In the genomic region with DNA sequence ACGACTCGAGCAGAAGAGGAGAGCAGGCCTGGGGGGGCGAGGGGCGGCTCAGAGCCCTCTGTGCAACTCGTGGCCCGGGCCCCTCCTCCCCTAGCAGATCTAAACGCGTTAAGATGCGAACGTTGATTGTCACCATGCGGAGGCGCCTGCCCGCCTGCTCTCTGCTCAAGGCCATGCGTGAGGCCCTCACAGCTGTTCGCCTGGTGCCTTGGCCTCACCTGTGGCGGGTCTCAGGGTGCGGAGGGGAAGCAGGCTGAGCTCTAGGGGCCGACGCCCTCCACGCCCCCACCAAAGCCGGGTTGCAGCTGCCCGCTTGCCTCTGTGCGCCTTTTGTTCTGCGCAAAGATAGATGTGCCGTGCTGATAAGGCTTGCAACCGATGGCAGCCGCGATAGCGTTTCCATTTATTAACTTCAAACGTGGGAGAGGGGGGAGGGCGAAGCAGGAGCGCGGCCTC, we compare ENCODE assay signal across 9 mouse cellular contexts. TPM values are rescaled to one million over a fixed set of nuclear protein-coding genes. Genes with fewer than 3 reads are reported as not detected.
DNase-seq lines count a peak whose midpoint lies in the region; ATAC-seq lines count a peak whose summit lies in the region.
"Had no signal": no experiment of that assay in that cellular context is flagged by ENCODE, and none has a peak within 500 bp of the region (broad histone marks: within the 10 kb centered on the region; RNA-seq: fewer than 3 reads in every experiment).

No protein-coding gene starts in this region.

- H3K27ac ChIP-seq in brown adipose tissue, adult 24 weeks (replicated peaks; ENCODE audit: low read depth, low read length), result 0 out of 2 replicates have a peak overlapping the region, but pooled peaks have one; percentile 38
- peak overlapping the region; percentile 97 for H3K27ac ChIP-seq in liver, embryonic 13.5 days
- H3K27ac ChIP-seq in neural tube, embryonic 12.5 days, result 0 out of 2 replicates have a peak overlapping the region, but pooled peaks have one; percentile 20

- under 1% methylated on average over 33 of the region's 33 CpGs for WGBS in liver, embryonic 13.5 days (ENCODE audit: insufficient replicate concordance)
- under 1% methylated on average over 33 of the region's 33 CpGs for WGBS in neural tube, embryonic 12.5 days

- H3K36me3 ChIP-seq in liver, embryonic 13.5 days, result peaks cover 27% of the 10 kb centered on the region
- H3K36me3 ChIP-seq in neural tube, embryonic 12.5 days, result no peaks in the 10 kb centered on the region

- H3K9me3 ChIP-seq in liver, embryonic 13.5 days (replicated peaks), result no peaks in the 10 kb centered on the region
- H3K9me3 ChIP-seq in neural tube, embryonic 12.5 days, result no peaks in the 10 kb centered on the region

- H3K4me3 ChIP-seq in brown adipose tissue, adult 24 weeks (ENCODE audit: insufficient read depth, low read depth, low read length), result peak overlapping the region; percentile 74
- H3K4me3 ChIP-seq in liver, embryonic 13.5 days (replicated peaks), result peak overlapping the region; percentile 97
- peak overlapping the region; percentile 63 for H3K4me3 ChIP-seq in neural tube, embryonic 12.5 days

- peak overlapping the region; percentile 99 for H3K9ac ChIP-seq in liver, embryonic 13.5 days
- peak overlapping the region; percentile 75 for H3K9ac ChIP-seq in neural tube, embryonic 12.5 days

- peaks cover 6% of the 10 kb centered on the region for H3K4me1 ChIP-seq in brown adipose tissue, adult 24 weeks (ENCODE audit: control insufficient read depth, insufficient read depth, insufficient read length, low read length)
- peaks cover 72% of the 10 kb centered on the region for H3K4me1 ChIP-seq in liver, embryonic 13.5 days (replicated peaks)
- H3K4me1 ChIP-seq in neural tube, embryonic 12.5 days, result peaks cover 39% of the 10 kb centered on the region

- ATAC-seq in liver, embryonic 13.5 days (ENCODE audit: low read depth), result no peak
- no peak for ATAC-seq in neural tube, embryonic 12.5 days (ENCODE audit: low FRiP score, low read depth)
- ATAC-seq: Patski had no signal

- intact Hi-C loops in gastrocnemius, postnatal 36 days (cut with DNase I), result no loop called here

- peak overlapping the region; percentile 99 for H3K4me2 ChIP-seq in liver, embryonic 13.5 days
- H3K4me2 ChIP-seq in neural tube, embryonic 12.5 days (replicated peaks), result peak overlapping the region; percentile 94

- DNase-seq in gastrocnemius, postnatal 10 days, result peak; percentile 41
- no peak for DNase-seq in gastrocnemius, postnatal 36 days
- peak; percentile 49 to 51 for DNase-seq in frontal cortex, postnatal 36 days (ENCODE audit: low spot score in 2 of 2)
- DNase-seq in kidney, adult 9 months, result peak; percentile 44
- DNase-seq in liver, embryonic 13.5 days, result peak; percentile 63
- DNase-seq in thymus, postnatal 4 days, result peak; percentile 85

- H3K27me3 ChIP-seq in liver, embryonic 13.5 days, result no peaks in the 10 kb centered on the region
- H3K27me3 ChIP-seq in neural tube, embryonic 12.5 days (replicated peaks), result peaks cover 40% of the 10 kb centered on the region
- H3K27me3 ChIP-seq: Patski had no signal

RNA-seq across cellular contexts. Expression of a gene that starts 2.3 kb away (rescaled TPM):
- total RNA-seq in gastrocnemius, postnatal 10 days (2021), result 10 to 100 TPM; 10.6 to 12.8 TPM
- 1 to 10 TPM; 5.6 to 8.9 TPM for total RNA-seq in gastrocnemius, postnatal 36 days (2021)
- 3.4 and 6.1 TPM in 2 replicates for polyA plus RNA-seq in brown adipose tissue, adult 24 weeks (2012; ENCODE audit: insufficient read depth, insufficient read length, missing spikeins)
- polyA plus RNA-seq in liver, embryonic 13.5 days (2015; fragmentation: Nextera tagmentation; extraction: Ambion mirVana), result 10.0 and 11.7 TPM in 2 replicates
- 2.2 and 2.3 TPM in 2 replicates for polyA plus RNA-seq in neural tube, embryonic 12.5 days (2016; fragmentation: Nextera tagmentation; extraction: Ambion mirVana)

Comparison
In these comparisons a context has a peak if more than half of its experiments do, and no peak if none do; other contexts are left out.
1. DNase-seq: peak in gastrocnemius, postnatal 10 days (single experiment), frontal cortex, postnatal 36 days (2 of 2), kidney, adult 9 months (single experiment), liver, embryonic 13.5 days (single experiment) and thymus, postnatal 4 days (single experiment); none in gastrocnemius, postnatal 36 days (0 of 2).
2. H3K27ac ChIP-seq: peak in every context shown above with its lines; median percentile 97 in liver, embryonic 13.5 days; 38 in brown adipose tissue, adult 24 weeks; 20 in neural tube, embryonic 12.5 days.
3. Peak in every context shown above with its lines, with median percentiles within 50 percentile points of each other: H3K4me3 ChIP-seq.